Mouse (Mus musculus) liver, embryonic 14.5 days (tissue): ENCODE data around the gene Hoxc13.

ENCODE experiments used
- CTCF ChIP-seq: IDR thresholded peaks from 2 replicates; pipeline ENCODE4 v1.5.1; 2016; ENCODE audit warnings: antibody characterized with exemption, low read depth, control low read depth
- EP300 ChIP-seq: IDR thresholded peaks from 2 replicates; pipeline ENCODE4 v1.6.1; 2016; ENCODE audit warnings: antibody characterized with exemption, low read depth

DNA sequence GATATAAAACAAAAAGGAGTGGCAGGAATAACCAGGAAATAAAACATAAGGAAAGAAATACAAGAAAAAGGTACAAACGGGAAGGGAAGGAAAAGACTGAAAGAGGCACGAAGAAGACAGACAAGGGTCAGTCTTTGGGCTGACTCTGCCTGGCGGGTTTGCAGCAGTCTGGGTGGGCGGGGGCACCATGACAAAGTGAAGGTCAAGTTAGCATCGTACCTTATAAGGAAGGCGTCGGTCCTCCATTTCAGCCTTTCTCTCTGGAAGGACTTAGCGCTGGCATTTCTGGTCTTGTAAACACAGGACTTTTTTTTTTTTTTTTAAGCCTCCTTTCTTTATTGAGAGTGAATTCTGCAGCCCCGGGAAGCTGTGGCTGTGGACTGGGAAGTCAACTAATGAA, 26.4 kb downstream of the Hoxc13 start:
- TF ChIP-seq CTCF (no peak), EP300 (no peak)
